Mouse (Mus musculus): ENCODE data around the gene Nab1. TPM values are rescaled to one million over a fixed set of nuclear protein-coding genes. Genes with fewer than 3 reads are reported as not detected.
A peak's percentile ranks its signal among the peaks of the same experiment; 100 is the strongest.

The Nab1 gene
- total and polyA plus RNA-seq, 2 experiments: 12.8 to 40.7 TPM

DNA sequence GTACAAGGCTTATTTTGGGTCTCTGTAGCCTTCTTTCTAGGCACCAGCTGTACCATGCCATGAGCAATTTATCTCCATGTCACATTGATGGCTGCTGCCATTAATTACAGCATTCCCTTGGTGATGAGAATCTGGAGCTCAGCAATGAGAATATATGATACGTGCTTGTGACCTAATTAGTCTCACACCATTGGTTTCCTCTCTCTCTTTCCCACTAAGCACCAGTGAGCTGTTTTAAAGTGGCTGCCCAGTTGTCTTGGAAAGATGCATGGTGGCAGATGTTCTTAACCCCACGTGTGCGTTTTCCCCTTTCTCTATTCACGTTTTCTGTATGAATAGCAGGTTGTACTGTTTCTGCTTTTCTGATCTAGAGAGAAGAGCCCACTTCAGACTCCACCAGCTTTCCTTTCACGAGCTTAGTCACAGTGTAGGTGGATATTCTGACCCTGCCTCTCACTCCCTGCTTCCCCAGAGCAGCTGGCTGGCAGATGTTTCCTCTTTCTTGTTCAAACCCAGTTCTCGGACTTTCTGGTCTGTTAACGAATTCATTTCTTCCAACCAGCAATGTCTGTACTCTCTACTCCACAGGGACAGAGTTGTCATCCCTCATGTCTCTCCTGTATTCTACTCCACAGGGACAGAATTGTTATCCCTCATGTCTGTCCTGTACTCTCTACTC, 29.5 kb downstream of the Nab1 start:
- DNase-seq (ENCODE audit: extremely low read depth, low read depth, low spot score): no peak
- Histone ChIP-seq H3K27ac (replicated peaks; ENCODE audit: insufficient read depth, low read depth, low read length) (no peak overlapping the region), H3K9ac (ENCODE audit: low read depth, low read length) (no peak overlapping the region), H3K79me2 (ENCODE audit: control insufficient read depth, insufficient read depth, low read length) (no peaks in the 10 kb centered on the region; the same call in 1 of the 2 replicates), H3K36me3 (ENCODE audit: control insufficient read depth, insufficient read depth, low read length) (peaks cover 28% of the 10 kb centered on the region), H3K27me3 (ENCODE audit: control insufficient read depth, insufficient read depth, low read length) (no peaks in the 10 kb centered on the region), H3K4me3 (ENCODE audit: insufficient read depth, low read depth, low read length) (no peak overlapping the region), H3K4me1 (ENCODE audit: control insufficient read depth, insufficient read depth, low read length) (peaks cover 19% of the 10 kb centered on the region)
- TF ChIP-seq POLR2A (IDR thresholded peaks at IDR 0.05; ENCODE audit: extremely low read depth, insufficient read depth, low read length): no peak
- TF ChIP-seq CTCF (IDR thresholded peaks at IDR 0.05; ENCODE audit: low read depth, low read length): no peak
- WGBS: 87% methylated on average over 7 of the region's 7 CpGs

DNA sequence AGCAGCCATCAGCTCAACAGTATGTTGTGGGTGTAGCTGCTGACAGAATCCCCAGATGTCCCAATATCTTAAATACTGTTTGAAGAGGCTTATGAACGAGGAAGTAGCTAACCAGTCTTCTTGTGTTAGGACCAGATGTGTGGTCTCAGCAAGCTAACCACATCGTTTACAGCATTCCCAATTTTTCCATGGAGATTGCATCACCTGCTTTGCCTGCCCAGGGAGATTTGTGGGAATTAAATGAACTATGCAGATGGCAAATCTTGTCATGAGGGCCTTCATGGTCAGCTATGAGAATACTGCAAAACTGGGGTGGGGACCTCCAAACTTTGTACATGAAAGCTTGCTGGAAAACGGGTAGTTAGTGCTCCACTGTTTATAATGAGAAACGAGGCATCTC, 30.2 kb downstream of the Nab1 start:
- Histone ChIP-seq H3K36me3 (ENCODE audit: control insufficient read depth, insufficient read depth, low read length) (peaks cover 28% of the 10 kb centered on the region), H3K9ac (ENCODE audit: low read depth, low read length) (no peak overlapping the region), H3K4me3 (ENCODE audit: insufficient read depth, low read depth, low read length) (no peak overlapping the region), H3K4me1 (ENCODE audit: control insufficient read depth, insufficient read depth, low read length) (peaks cover 21% of the 10 kb centered on the region), H3K27ac (replicated peaks; ENCODE audit: insufficient read depth, low read depth, low read length) (no peak overlapping the region), H3K27me3 (ENCODE audit: control insufficient read depth, insufficient read depth, low read length) (no peaks in the 10 kb centered on the region), H3K79me2 (ENCODE audit: control insufficient read depth, insufficient read depth, low read length) (no peaks in the 10 kb centered on the region; the same call in 1 of the 2 replicates)
- WGBS: 75% methylated on average over 4 of the region's 4 CpGs
- TF ChIP-seq POLR2A (IDR thresholded peaks at IDR 0.05; ENCODE audit: extremely low read depth, insufficient read depth, low read length) (no peak), CTCF (IDR thresholded peaks at IDR 0.05; ENCODE audit: low read depth, low read length) (no peak)
- DNase-seq (ENCODE audit: extremely low read depth, low read depth, low spot score): no peak

GRCm38 (mm10) chr1:52466518-52467120, 33.9 kb downstream of the Nab1 start:
- Histone ChIP-seq H3K27me3 (ENCODE audit: control insufficient read depth, insufficient read depth, low read length) (no peaks in the 10 kb centered on the region), H3K79me2 (ENCODE audit: control insufficient read depth, insufficient read depth, low read length) (no peaks in the 10 kb centered on the region), H3K9ac (ENCODE audit: low read depth, low read length) (no peak overlapping the region), H3K4me1 (ENCODE audit: control insufficient read depth, insufficient read depth, low read length) (peaks cover 19% of the 10 kb centered on the region), H3K4me3 (ENCODE audit: insufficient read depth, low read depth, low read length) (no peak overlapping the region), H3K36me3 (ENCODE audit: control insufficient read depth, insufficient read depth, low read length) (peaks cover 38% of the 10 kb centered on the region), H3K27ac (replicated peaks; ENCODE audit: insufficient read depth, low read depth, low read length) (peak overlapping the region; percentile 80)
- TF ChIP-seq CTCF (IDR thresholded peaks at IDR 0.05; ENCODE audit: low read depth, low read length) (no peak), POLR2A (IDR thresholded peaks at IDR 0.05; ENCODE audit: extremely low read depth, insufficient read depth, low read length) (no peak)
- DNase-seq (ENCODE audit: extremely low read depth, low read depth, low spot score): peak; percentile 67
- 39% methylated on average over 8 of the region's 8 CpGs for WGBS

GRCm38 (mm10) chr1:52465830-52466229, 34.6 kb downstream of the Nab1 start:
- H3K4me3 ChIP-seq (ENCODE audit: insufficient read depth, low read depth, low read length): no peak overlapping the region
- no peak overlapping the region for H3K9ac ChIP-seq (ENCODE audit: low read depth, low read length)
- H3K4me1 ChIP-seq (ENCODE audit: control insufficient read depth, insufficient read depth, low read length): peaks cover 19% of the 10 kb centered on the region
- DNase-seq (ENCODE audit: extremely low read depth, low read depth, low spot score): peak; percentile 100
- TF ChIP-seq POLR2A (IDR thresholded peaks at IDR 0.05; ENCODE audit: extremely low read depth, insufficient read depth, low read length) (no peak), CTCF (IDR thresholded peaks at IDR 0.05; ENCODE audit: low read depth, low read length) (no peak)
- WGBS: 31% methylated on average over 3 of the region's 3 CpGs
- H3K36me3 ChIP-seq (ENCODE audit: control insufficient read depth, insufficient read depth, low read length): peaks cover 39% of the 10 kb centered on the region
- no peaks in the 10 kb centered on the region for H3K79me2 ChIP-seq (ENCODE audit: control insufficient read depth, insufficient read depth, low read length)
- no peaks in the 10 kb centered on the region for H3K27me3 ChIP-seq (ENCODE audit: control insufficient read depth, insufficient read depth, low read length)
- peak overlapping the region; percentile 80 for H3K27ac ChIP-seq (replicated peaks; ENCODE audit: insufficient read depth, low read depth, low read length)

DNA sequence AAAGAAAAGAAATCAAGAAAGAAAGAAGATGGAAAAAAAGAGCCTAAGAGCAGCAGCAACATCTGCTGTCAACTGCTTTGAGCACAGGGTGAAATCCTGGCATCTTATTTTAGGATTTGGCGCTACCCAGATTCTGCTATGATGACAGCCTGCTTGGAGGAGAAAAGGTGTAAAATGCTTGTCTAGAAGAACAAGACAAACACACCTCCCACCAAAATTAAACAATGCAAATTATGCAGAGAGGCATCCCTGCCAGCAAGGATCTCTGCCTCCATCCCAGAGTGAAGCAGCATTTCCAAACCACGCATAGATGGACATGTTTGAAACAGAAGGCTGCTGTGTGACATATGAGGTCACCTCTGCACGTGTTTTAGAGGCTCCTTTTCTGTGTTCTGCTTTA, 35.2 kb downstream of the Nab1 start:
- H3K9ac ChIP-seq (ENCODE audit: low read depth, low read length): no peak overlapping the region
- no peak for TF ChIP-seq POLR2A (IDR thresholded peaks at IDR 0.05; ENCODE audit: extremely low read depth, insufficient read depth, low read length)
- TF ChIP-seq CTCF (IDR thresholded peaks at IDR 0.05; ENCODE audit: low read depth, low read length): no peak
- WGBS: 43% methylated on average over 3 of the region's 3 CpGs
- no peak for DNase-seq (ENCODE audit: extremely low read depth, low read depth, low spot score)
- H3K79me2 ChIP-seq (ENCODE audit: control insufficient read depth, insufficient read depth, low read length): no peaks in the 10 kb centered on the region
- no peak overlapping the region for H3K4me3 ChIP-seq (ENCODE audit: insufficient read depth, low read depth, low read length)
- H3K27ac ChIP-seq (replicated peaks; ENCODE audit: insufficient read depth, low read depth, low read length): peak overlapping the region; percentile 46
- H3K27me3 ChIP-seq (ENCODE audit: control insufficient read depth, insufficient read depth, low read length): no peaks in the 10 kb centered on the region
- H3K4me1 ChIP-seq (ENCODE audit: control insufficient read depth, insufficient read depth, low read length): peaks cover 19% of the 10 kb centered on the region
- H3K36me3 ChIP-seq (ENCODE audit: control insufficient read depth, insufficient read depth, low read length): peaks cover 37% of the 10 kb centered on the region

- H3K36me3 ChIP-seq (ENCODE audit: control insufficient read depth, insufficient read depth, low read length): peaks cover 37% of the 10 kb centered on the region
- peaks cover 19% of the 10 kb centered on the region for H3K4me1 ChIP-seq (ENCODE audit: control insufficient read depth, insufficient read depth, low read length)
- no peaks in the 10 kb centered on the region for H3K79me2 ChIP-seq (ENCODE audit: control insufficient read depth, insufficient read depth, low read length)
- no peaks in the 10 kb centered on the region for H3K27me3 ChIP-seq (ENCODE audit: control insufficient read depth, insufficient read depth, low read length)
- H3K9ac ChIP-seq (ENCODE audit: low read depth, low read length): no peak overlapping the region
- DNase-seq (ENCODE audit: extremely low read depth, low read depth, low spot score): no peak
- 92% methylated on average over 6 of the region's 6 CpGs for WGBS
- TF ChIP-seq CTCF (IDR thresholded peaks at IDR 0.05; ENCODE audit: low read depth, low read length): no peak
- TF ChIP-seq POLR2A (IDR thresholded peaks at IDR 0.05; ENCODE audit: extremely low read depth, insufficient read depth, low read length): no peak
- no peak overlapping the region for H3K27ac ChIP-seq (replicated peaks; ENCODE audit: insufficient read depth, low read depth, low read length)
- no peak overlapping the region for H3K4me3 ChIP-seq (ENCODE audit: insufficient read depth, low read depth, low read length)
Measured at GRCm38 (mm10) chr1:52463305-52463704, 37.2 kb downstream of the Nab1 start.
